8 mouse cellular contexts compared by ENCODE assay signal in the genomic region with DNA sequence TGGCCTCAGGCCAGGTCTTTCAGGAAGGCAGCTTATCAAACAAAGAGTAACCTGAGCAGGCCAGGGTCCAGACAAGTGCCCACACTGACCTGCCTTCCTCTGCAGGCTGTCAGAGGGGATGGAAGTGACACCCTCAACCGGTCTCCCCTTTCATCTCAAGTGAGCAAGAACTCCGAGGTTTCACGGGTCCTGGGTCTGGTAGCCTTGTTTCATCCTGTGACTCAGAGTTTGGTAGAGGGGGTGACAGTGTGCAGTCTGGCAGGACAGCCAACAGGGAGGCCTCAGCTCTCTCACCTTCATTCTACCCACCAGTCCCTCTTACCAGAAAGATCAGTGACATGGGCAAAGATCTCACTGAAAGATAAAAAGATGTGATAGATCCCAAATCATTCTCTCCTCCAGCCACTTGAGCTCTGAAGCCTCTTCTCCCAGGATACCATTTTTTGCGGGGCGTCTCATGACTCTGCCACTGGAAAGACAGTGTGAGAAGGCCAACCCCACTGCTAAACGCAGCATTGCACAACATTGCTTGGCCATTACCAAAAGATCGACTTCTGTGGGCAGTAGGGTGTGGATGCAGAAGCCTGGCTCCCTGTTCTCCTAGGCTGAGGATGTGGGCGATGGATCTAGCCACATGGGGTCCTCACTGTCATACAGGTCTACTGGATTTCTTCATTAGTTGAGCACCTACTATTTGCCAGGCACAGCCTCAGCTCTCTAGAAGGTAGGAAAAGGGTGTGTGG. TPM values are rescaled to one million over a fixed set of nuclear protein-coding genes. Genes with fewer than 3 reads are reported as not detected.
A peak's percentile ranks its signal among the peaks of the same experiment; 100 is the strongest.
DNase-seq lines count a peak whose midpoint lies in the region; ATAC-seq and TF ChIP-seq lines count a peak whose summit lies in the region.

Gene Maff, plus strand, starts transcription at position 571 of the 743 bp plus-strand sequence.

- no peak for TF ChIP-seq CTCF in Patski (IDR thresholded peaks at IDR 0.05)

- peak within 1 kb of the TSS; percentile 84 for H3K9ac ChIP-seq in hindbrain, embryonic 14.5 days
- H3K9ac ChIP-seq in midbrain, embryonic 16.5 days (ENCODE audit: low read depth, low read length): peak within 1 kb of the TSS; percentile 82

- H3K36me3 ChIP-seq in hindbrain, embryonic 14.5 days (replicated peaks; ENCODE audit: control insufficient read depth, insufficient read depth): no peaks in the 10 kb centered on the region
- H3K36me3 ChIP-seq in midbrain, embryonic 16.5 days (ENCODE audit: control insufficient read depth, insufficient read depth, low read length): no peaks in the 10 kb centered on the region

- in situ Hi-C loops in Patski (cut with MboI; ENCODE audit: low pct_unique_long_range_greater_than_20kb): no loop called here

- no peaks in the 10 kb centered on the region for H3K9me3 ChIP-seq in hindbrain, embryonic 14.5 days (ENCODE audit: control insufficient read depth, low read length)
- no peaks in the 10 kb centered on the region for H3K9me3 ChIP-seq in midbrain, embryonic 16.5 days (replicated peaks; ENCODE audit: control insufficient read depth, low read length, poor library complexity, severe bottlenecking)

- H3K4me1 ChIP-seq in hindbrain, embryonic 14.5 days (replicated peaks; ENCODE audit: control insufficient read depth, insufficient read depth, low read length): 0 out of 2 replicates have a peak, but pooled peaks cover 5% of the 10 kb centered on the region
- peaks cover 8% of the 10 kb centered on the region for H3K4me1 ChIP-seq in midbrain, embryonic 16.5 days (ENCODE audit: control insufficient read depth, insufficient read depth, low read length)

- WGBS in hindbrain, embryonic 14.5 days: 58% methylated on average over 8 of the region's 8 CpGs
- 53% methylated on average over 8 of the region's 8 CpGs for WGBS in midbrain, embryonic 16.5 days

- DNase-seq in kidney, adult 18-20 months: peak; percentile 8
- DNase-seq in kidney, postnatal 25 days: no peak
- DNase-seq in Patski (ENCODE audit: low read depth, low spot score): no peak
- no peak for DNase-seq in hindbrain, embryonic 14.5 days (ENCODE audit: low spot score)
- no peak for DNase-seq in right cerebral cortex, postnatal 4 days
- DNase-seq in layer of hippocampus, adult 9-11 months: no peak
- no peak for DNase-seq in cerebellum, adult 9-10 months

- no peak for ATAC-seq in Patski
- ATAC-seq in hindbrain, embryonic 14.5 days (ENCODE audit: low FRiP score): no peak
- no peak for ATAC-seq in midbrain, embryonic 16.5 days

- H3K27ac ChIP-seq in hindbrain, embryonic 14.5 days: peak within 1 kb of the TSS; percentile 74
- H3K27ac ChIP-seq in midbrain, embryonic 16.5 days (ENCODE audit: low read length): peak within 1 kb of the TSS; percentile 78

- peak within 1 kb of the TSS; percentile 80 for H3K4me3 ChIP-seq in hindbrain, embryonic 14.5 days (replicated peaks; ENCODE audit: low read length)
- peak within 1 kb of the TSS; percentile 83 for H3K4me3 ChIP-seq in midbrain, embryonic 16.5 days (ENCODE audit: low read depth, low read length)

- no peaks in the 10 kb centered on the region for H3K27me3 ChIP-seq in Patski
- 0 out of 2 replicates have a peak, but pooled peaks cover 3% of the 10 kb centered on the region for H3K27me3 ChIP-seq in hindbrain, embryonic 14.5 days (ENCODE audit: control insufficient read depth, insufficient read depth, low read length)
- peaks cover 7% of the 10 kb centered on the region; the same call in 1 of the 2 replicates for H3K27me3 ChIP-seq in midbrain, embryonic 16.5 days (ENCODE audit: control insufficient read depth, insufficient read depth, low read depth, low read length)

- POLR2A ChIA-PET in Patski (lab: Charles Lee): interaction anchor here (1.3 to 1.6 kb wide), 2 partner anchors 19 to 22 kb away, joined by 3 to 4 read pairs; no protein-coding TSS in a partner anchor

- CTCF ChIA-PET in Patski (lab: Charles Lee): interaction anchor here (1.2 kb wide), 1 partner anchor 19 kb away, joined by 3 read pairs; no protein-coding TSS in a partner anchor

- H3K4me2 ChIP-seq in hindbrain, embryonic 14.5 days (replicated peaks): peak within 1 kb of the TSS; percentile 96
- peak within 1 kb of the TSS; percentile 96 for H3K4me2 ChIP-seq in midbrain, embryonic 16.5 days (ENCODE audit: low read length)

RNA-seq across cellular contexts. Expression of gene Maff, which starts in this region (rescaled TPM):
- polyA plus RNA-seq in Patski (2021): 47.8 TPM
- polyA plus RNA-seq in hindbrain, embryonic 14.5 days (2014; fragmentation: Nextera tagmentation; extraction: Ambion mirVana): 1.1 TPM in 2 replicates
- polyA plus RNA-seq in midbrain, embryonic 16.5 days (2015; fragmentation: Nextera tagmentation; extraction: Ambion mirVana): 0.85 and 0.86 TPM in 2 replicates

Comparison
In these comparisons a context has a peak if more than half of its experiments do, and no peak if none do; other contexts are left out.
1. RNA of gene Maff (polyA plus RNA-seq): 47.8 TPM in Patski (single experiment); 1.1 TPM in hindbrain, embryonic 14.5 days and 0.85 to 0.86 TPM in midbrain, embryonic 16.5 days; every median in the first group is over 10 times any median in the second.